Mouse (Mus musculus): ENCODE measurements at regions not wholly inside any gene's neighbourhood (a gene's known extent, or its start where the extent isn't known, plus 50 kb on each side); places are given as distances from the start of the nearest gene placed in this dataset.

DNA sequence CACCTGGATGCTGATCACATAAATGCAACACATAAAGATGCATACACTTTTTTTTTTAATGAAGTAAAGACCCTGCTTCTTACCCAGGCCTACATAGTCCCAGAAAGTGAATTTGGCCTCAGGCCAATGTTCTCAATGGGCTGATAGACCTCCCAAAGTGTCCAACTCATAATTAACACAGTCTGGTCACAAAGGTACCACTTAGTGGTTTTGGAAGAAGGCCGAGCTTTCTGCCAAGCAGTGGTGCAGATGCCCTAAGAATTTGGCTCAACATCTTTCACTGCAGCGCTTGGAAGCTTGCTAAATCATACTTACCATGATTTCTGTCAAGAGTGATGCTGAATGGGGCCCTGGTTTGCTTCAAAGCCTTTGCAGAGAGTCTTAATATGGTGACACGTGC is 706.4 kb upstream of the Rag2 start:
- no peak for DNase-seq

- no peak for DNase-seq
These were observed 704.8 kb upstream of the Rag2 start for GRCm38 (mm10) chr2:100919537-100920212.

- DNase-seq, result peak; percentile 2
These were observed 675.9 kb upstream of the Rag2 start for GRCm38 (mm10) chr2:100948632-100949031.

DNA sequence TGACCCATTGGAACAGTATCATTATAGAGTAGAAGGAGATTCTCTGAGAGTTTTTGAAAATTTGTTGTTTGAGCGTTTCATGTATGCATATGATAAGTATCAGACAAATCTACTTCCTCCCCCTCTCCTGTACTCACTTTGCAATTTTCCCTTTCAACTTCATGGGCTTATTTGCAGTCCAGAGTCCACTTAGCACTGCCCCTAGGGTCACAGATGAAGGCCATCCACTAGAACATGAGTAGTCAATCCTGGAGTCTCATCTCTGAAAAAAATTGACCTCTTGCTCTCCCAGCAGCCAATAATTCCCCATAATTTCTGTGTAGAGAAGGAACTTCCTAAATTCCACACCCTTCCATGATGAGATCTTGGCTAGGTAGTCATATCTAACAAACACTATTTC is 665.1 kb upstream of the Rag2 start:
- DNase-seq, result no peak

DNA sequence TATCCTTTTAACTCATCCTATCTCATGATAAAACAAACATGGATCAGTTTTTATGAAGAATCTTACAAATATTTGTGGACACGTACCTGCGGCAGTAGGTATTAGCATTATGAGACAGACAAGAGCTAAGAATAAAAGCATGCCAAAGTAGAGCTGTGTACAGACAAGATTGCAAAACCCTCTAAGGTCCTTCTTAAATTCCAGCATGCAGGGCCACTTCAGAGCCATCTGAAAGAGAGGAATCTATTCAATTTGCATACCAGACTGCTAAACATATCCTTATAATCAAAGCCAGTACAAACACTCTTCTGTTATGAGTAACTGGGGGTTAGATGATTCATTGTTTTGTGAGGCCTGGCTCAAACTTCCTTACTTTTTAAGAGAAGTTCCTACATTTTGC is 659.9 kb upstream of the Rag2 start:
- no peak for DNase-seq

- peak; percentile 3 for DNase-seq
These were observed 647.3 kb upstream of the Rag2 start for GRCm38 (mm10) chr2:100977202-100977601.

DNA sequence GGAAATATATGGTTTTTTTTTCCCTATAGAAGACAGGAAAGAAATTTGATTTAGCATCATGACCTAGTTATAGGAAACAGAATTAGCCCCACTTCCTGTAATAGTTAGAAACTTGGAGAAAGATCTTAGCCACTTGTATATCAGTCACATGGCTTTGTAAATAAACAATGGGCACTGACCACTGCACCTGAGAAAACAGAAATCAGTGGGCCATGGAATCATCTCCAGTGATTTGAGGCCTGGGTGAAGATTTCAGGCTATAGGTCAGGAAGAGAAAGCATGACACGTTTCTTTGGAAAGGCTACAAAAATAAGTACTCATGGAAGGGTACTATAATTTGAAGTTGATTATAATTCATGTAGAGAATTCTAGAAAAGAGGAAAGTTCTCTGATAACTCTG is 642.2 kb upstream of the Rag2 start:
- DNase-seq, result no peak

- DNase-seq, result no peak
These were observed 609.2 kb upstream of the Rag2 start for GRCm38 (mm10) chr2:101015353-101015752.

DNA sequence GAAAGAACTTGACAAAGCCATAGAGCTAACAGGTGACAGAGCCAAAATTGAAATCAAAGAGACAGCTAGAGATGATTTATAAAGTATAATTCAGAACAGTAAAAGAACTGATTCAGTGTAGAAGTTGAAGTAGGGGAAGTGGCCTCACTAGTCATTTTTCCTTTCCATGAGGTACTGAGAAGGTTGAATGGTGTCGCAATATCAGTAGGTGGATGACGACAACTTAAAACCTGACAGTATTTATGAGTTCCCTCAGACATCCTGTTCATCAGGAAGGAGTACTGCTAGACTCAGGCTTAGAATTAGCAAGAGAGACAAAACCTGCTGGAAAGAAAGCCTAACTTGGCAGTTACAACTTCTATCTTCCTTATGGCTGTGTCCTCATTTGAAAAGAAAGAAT is 605.1 kb upstream of the Rag2 start:
- DNase-seq, result no peak

DNA sequence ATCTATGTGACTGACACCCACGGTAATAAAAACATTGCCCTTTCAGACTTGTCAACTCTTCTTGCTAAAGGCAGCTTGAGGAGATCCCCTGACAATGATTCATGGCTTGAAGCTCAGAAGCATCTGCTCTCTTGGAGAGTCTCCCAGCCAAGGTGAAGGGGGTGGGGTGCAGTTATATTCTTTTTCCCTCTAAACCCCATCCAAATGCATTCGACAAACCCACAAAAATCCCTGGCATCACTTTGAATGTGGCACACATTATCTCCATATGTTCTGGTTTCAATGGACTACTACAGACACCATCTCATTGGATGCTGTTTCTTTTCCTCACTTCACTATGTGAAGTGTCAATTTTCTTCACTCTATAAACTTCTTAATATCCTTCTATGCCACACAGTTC is 603.0 kb upstream of the Rag2 start:
- no peak for DNase-seq

GRCm38 (mm10) chr2:101043050-101043449 is 581.5 kb upstream of the Rag2 start:
- DNase-seq, result no peak

DNA sequence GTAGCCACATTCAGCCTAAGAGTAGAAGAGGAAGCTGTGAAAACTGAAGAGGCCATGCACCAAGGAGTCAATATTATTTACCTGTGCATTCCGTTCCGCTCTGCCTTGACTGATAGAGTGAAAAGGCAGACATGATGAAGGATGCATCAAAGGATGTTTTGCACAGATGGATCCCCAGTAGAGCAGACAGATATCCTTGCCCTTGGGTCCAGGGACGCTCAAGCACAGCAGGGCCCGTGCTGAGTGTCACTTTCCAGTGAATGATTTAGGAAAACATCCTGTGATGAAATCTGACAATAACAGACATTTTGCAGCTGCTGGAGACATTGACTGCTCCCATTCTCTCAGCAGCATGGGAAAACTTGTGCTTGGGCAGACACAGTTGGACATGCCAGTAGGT is 561.6 kb upstream of the Rag2 start:
- no peak for DNase-seq

- no peak for DNase-seq
These were observed 549.5 kb upstream of the Rag2 start for GRCm38 (mm10) chr2:101074990-101075389.

GRCm38 (mm10) chr2:101080231-101080630 is 544.3 kb upstream of the Rag2 start:
- no peak for DNase-seq

DNA sequence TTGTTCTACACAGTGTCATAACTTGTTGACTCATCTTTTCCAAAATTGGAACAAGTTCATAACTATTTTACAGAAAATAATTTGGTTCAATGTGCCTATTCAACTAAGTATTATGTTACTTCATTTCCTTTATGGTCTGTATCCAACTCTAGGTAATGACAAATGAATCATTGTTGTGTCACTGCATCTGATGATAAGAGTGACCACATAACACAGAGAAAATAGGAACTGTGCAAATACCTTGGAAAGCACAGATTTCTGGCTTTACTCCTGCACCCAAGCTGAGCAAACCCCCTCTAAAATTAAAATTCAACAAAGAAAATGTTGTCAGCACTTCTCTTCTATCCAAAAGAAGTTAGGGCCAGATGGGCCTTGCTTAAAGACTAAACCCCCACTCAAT is 540.7 kb upstream of the Rag2 start:
- no peak for DNase-seq

GRCm38 (mm10) chr2:101084648-101085047 is 539.9 kb upstream of the Rag2 start:
- DNase-seq, result no peak

DNA sequence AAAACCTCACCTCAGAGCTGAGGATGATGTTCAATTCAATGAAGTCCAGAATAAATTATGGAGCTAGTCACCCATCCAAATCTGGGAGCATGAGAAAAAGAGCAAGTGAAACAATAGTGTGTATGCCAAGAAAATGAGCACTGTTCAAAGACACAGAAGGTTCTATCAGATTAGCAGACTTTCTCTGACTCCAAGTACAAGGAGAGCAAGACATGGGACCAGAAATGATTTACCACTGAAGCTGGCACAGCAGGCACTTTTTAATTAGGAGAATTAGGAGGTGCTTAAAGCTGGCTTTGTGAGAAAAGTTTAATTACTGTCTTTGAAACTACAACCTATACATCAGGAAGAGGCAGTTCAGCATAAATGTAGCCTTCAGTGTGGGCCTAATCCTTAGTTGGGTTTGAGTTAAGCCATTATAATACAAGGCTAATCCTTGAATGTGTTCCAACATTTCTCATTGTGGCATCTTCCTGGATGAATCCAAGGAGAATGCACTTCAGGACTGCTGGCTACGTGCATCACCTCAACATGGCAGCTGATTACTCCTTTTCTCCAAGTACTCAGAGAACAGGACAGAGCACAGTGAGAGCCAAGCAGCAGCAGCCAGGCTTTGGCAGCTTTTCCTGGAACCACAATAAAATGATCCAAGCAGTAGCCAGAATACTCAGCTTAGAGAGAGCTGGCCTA is 517.2 kb upstream of the Rag2 start:
- no peak for DNase-seq

- no peak for DNase-seq
These were observed 487.7 kb upstream of the Rag2 start for GRCm38 (mm10) chr2:101136867-101137266.

GRCm38 (mm10) chr2:101139931-101140330 is 484.6 kb upstream of the Rag2 start:
- DNase-seq, result no peak

GRCm38 (mm10) chr2:101156755-101157271 is 467.7 kb upstream of the Rag2 start:
- no peak for DNase-seq

DNA sequence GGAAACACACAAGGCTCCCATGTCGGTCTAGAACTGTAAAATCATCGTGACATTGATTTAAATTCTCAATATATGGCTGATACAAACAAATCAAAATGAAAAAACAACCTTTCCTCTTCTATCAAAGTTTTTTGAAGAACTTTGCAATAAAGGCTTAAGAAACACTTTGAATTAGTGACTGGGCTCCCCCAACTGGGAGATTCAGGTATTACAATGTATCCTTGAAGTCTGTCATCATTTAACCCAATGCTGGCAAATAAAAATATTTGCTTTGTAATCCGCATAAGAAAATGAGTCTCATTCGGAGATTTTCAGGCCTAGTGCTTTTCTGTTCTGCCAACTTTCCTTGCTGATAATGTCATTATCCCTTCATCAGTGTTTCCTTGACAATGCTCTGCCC is 465.2 kb upstream of the Rag2 start:
- DNase-seq, result peak; percentile 55

DNA sequence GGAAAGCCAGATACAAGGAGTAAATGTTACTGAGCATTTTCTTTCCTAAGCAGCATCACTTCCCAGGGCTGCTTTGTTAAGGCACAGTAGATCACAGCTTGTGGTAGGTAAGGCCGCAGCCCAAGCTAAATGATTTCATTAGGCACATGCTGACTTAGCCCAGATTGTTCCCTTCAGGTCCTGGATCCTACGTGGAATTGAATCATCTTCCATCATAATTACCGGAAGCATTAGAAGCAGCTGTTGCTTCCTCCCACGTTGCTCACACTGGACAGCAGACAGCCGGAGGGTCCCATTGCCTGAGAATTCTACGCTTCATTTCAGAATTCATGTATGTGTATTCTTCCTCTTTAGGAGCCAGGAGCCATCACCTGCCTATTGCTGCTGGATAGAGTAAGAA is 458.6 kb upstream of the Rag2 start:
- DNase-seq, result no peak

- no peak for DNase-seq
These were observed 451.7 kb upstream of the Rag2 start for GRCm38 (mm10) chr2:101172806-101173205.

DNA sequence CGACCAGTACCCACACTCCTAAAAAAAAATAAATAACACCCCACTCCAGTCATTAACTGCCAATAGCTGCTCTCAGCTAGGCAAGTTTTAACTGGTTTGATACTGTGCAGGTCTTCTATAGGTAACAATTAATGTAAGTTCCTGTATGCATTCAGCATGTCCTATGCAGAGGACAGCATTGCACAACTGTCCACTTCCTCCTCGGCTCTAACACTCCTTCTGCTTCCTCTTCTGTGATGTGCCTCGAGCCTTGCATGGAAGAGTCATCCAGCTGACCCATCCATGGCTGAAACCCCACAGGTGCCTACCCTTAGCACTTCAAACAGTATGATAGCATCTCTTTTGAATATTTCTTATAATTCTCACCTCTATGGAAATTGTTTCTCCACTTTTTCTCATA is 449.4 kb upstream of the Rag2 start:
- no peak for DNase-seq

- DNase-seq, result no peak
These were observed 417.9 kb upstream of the Rag2 start for GRCm38 (mm10) chr2:101206637-101207036.
